Mouse (Mus musculus): ENCODE data around the gene Prkar2a.

- no peak for TF ChIP-seq CTCF (IDR thresholded peaks at IDR 0.05; ENCODE audit: borderline replicate concordance, insufficient read depth, low read length)
- 0 out of 2 replicates have a peak, but pooled peaks have one; percentile 30 for TF ChIP-seq POLR2A (IDR thresholded peaks at IDR 0.05; ENCODE audit: low read depth, low read length)
Measured at GRCm38 (mm10) chr9:108649561-108650440, 39.3 kb upstream of the Prkar2a start.
